Mouse (Mus musculus): Measurements from ENCODE around the gene 6720489N17Rik.
"Not testable (repeated sequence)": the region's sequence is repeated elsewhere in the genome, so short reads cannot be mapped to it uniquely, and the experiment has no call there.

The 6720489N17Rik gene

DNA sequence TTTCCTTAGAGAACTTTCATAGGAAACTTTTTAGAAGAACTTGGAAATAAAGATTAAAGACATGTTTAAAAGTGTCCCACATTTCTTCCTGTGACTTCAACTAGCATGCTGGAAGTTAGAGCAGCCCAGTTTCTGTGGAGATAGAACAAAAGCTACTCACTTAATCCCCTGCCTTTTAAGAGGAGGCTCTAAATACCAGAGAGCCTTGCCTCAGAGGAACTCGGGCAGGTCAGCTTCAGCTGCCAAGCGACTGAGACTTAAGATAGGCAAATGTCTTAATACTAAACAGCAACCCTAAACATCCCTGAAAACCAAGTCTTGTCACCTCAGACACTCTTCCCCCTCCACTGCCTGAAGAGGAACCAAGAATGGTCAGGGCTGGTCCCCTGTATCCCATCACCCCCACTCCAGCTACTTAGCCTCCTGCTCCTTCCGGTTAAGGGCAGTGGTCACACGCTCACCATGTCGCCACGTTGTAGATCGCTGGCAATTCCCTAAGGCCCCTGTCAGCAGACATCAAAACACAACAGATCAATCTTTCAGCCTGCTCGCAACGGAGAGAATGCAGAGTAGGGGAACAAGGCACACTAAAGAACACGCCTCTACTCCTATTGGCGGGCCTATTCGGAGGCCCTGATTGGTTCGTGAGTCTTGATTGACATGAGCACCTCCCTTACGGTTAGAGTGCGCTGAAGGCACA, at the start of gene 6720489N17Rik:
Gene 6720489N17Rik (minus strand): TSS at position 606 of the 700 bp plus-strand sequence.
- peak; percentile 70 for DNase-seq (ENCODE audit: low spot score)

DNA sequence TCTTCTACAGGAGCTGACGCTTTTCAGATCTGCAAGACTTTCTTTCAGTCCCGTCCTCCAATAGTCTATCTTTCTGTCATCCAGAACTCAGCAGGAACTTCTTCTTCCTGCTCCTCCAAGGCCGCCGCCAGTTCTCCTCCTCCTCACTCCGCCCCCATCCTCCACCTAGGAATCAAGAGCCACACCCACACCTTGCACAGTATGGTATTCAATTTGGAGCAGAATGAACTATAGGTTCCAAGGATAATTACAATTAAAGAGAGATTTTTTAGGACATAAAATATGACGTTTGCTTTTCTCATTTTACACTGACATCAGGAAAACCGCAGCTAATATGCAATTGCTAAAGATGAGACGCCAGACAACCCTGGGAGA, 29.4 kb upstream of the 6720489N17Rik start:
- no peak for DNase-seq (ENCODE audit: low spot score)

DNA sequence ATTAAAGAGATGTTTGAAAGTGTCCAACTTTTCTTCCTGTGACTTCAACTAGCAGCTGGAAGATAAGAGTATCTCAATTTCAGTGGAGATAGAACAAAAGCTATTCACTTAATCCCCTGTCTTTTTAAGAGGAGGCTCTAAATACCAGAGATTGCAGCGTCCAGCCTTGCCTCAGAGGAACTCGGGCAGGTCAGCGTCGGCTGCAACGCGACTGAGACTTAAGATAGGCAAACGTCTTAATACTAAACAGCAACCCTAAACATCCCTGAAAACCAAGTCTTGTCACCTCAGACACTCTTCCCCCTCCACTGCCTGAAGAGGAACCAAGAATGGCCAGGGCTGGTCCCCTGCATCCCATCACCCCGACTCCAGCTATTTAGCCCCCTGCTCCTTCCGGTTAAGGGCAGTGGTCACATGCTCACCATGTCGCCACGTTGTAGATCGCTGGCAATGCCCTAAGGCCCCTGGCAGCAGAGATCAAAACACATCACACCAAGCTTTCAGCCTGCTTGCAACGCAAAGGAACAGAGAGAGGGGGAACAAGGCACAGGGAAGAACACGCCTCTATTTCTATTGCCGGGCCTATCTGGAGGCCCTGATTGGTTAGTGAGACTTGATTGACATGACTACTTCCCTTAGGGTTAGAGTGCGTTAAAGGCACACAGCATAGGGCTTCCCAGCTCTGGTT, 28.8 kb upstream of the 6720489N17Rik start:
- peak; percentile 60 for DNase-seq (ENCODE audit: low spot score)

DNA sequence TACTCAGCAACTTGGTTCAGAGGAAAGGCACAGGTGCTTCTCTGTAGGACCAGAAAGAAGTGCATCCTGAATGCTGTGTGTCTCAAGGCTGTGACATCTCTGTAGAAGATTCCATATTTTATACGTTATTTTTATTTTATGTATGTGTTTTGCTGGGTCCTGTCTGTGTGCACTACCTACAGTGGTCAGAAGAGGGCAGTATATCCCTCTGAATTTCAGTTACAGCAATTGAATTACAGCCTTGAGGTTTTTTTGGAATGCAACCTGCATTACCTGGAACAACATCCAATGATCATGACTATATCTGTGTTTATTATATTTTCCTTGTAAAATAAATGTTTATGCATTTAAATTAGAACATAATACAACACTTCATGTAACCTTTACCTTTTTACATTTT, 3.1 kb upstream of the 6720489N17Rik start:
- DNase-seq (ENCODE audit: low spot score) = not testable (repeated sequence)

DNA sequence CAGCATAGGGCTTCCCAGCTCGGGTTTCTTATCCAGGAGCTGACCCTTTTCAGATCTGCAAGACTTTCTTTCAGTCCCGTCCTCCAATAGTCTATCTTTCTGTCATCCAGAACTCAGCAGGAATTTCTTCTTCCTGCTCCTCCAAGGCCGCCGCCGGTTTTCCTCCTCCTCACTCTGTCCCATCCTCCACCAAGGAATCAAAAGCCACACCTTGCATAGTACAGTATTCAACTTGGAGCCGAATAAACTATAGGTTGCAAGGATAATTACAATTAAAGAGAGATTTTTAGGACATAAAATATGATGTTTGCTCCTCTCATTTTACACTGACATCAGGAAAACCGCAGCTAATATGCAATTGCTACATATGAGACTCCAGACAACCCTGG, 289 bp upstream of the 6720489N17Rik start:
- not testable (repeated sequence) for DNase-seq (ENCODE audit: low spot score)

DNA sequence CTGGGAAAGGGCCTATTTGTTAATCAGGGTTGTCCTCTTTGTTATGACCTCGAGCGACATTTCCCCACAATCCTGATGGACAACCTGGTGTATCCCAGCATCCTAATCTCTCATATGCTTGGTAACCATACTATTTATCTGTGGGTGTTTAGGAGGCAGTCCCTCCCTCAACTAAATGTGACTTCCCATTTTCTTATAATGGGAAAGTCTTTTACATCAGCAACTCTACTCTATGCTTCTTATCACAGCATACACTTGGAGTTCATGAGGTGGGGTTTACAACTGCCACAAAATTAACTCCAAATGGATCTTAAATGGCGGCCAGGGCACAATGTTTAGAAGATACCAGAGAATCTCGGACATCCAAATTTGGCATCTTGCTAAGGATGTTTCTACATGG, 6.5 kb downstream of the 6720489N17Rik start:
- not testable (repeated sequence) for DNase-seq (ENCODE audit: low spot score)

DNA sequence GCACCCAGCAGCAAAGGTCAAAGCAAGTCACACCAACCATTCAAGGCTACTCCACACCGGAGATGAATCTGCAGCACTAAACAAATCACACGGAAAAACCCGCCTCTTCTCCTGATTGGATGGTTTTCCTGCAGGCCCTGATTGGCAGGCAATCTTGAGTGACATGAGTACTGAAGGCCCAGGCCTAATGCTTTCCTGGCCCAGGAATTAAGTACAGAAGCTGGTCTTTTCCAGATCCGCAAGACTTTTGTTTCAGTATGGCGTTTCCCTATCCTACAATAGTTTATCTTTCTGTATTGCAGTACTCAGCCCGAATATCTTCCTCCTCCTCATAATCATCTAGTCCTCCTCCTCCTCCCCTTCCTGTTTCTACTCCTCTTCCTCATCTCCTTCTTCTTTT, 52.9 kb downstream of the 6720489N17Rik start, which contains the start of gene Zfp934:
Gene Zfp934 (minus strand): TSS at position 101 of the 400 bp plus-strand sequence.
- not testable (repeated sequence) for DNase-seq (ENCODE audit: low spot score)

DNA sequence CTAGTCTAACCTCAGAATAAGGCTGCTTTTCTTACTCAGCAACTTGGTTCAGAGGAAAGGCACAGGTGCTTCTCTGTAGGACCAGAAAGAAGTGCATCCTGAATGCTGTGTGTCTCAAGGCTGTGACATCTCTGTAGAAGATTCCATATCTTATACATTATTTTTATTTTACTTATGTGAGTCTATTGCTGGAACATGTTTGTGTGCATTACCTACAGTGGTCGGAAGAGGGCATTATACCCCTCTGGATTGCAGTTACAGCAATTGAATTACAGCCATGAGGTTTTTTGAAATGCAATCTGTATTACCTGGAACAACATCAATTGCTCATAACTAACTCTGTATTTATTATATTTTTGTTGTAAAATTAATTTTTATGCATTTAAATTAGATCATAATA, 62.3 kb downstream of the 6720489N17Rik start:
- DNase-seq (ENCODE audit: low spot score) = not testable (repeated sequence)

DNA sequence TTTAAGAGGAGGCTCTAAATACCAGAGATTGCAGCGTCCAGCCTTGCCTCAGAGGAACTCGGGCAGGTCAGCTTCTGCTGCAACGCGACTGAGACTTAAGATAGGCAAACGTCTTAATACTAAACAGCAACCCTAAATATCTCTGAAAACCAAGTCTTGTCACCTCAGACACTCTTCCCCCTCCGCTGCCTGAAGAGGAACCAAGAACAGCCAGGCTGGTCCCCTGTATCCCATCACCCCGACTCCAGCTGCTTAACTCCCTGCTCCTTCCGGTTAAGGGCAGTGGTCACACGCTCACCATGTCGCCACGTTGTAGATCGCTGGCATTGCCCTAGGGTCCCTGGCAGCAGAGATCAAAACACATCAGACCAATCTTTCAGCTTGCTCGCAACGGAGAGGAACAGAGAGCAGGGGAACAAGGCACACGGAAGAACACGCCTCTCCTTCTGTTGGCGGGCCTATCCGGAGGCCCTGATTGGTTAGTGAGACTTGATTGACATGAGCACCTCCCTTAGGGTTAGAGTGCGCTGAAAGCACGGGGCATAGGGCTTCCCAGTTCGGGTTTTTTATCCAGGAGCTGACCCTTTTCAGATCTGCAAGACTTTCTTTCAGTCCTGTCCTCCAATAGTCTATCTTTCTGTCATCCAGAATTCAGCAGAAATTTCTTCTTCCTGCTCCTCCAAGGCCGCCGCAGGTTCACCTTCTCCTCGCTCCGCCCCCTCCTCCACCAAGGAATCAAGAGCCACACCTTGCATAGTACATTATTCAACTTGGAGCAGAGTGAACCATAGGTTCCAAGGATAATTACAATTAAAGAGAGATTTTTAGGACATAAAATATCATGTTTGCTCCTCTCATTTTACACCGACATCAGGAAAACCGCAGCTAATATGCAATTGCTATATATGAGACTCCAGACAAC, 65.5 kb downstream of the 6720489N17Rik start, which contains the start of gene Zfp935:
Gene Zfp935 (minus strand): TSS at position 323 of the 922 bp plus-strand sequence.
- peak; percentile 68 for DNase-seq (ENCODE audit: low spot score)
